ENCODE assay signal across 10 mouse cellular contexts in genomic region chr13:43991774-43992173, GRCm38 (mm10).
DNase-seq lines count a peak whose midpoint lies in the region; ATAC-seq lines count a peak whose summit lies in the region.
"Had no signal": no experiment of that assay in that cellular context is flagged by ENCODE, and none has a peak within 500 bp of the region (broad histone marks: within the 10 kb centered on the region; RNA-seq: fewer than 3 reads in every experiment).

No protein-coding gene starts in this region.

- no peak overlapping the region for H3K4me3 ChIP-seq in heart, embryonic 12.5 days
- no peak overlapping the region for H3K4me3 ChIP-seq in liver, embryonic 16.5 days (ENCODE audit: low read depth, low read length)
- no peak overlapping the region for H3K4me3 ChIP-seq in stomach, embryonic 15.5 days (replicated peaks)
- H3K4me3 ChIP-seq: embryonic facial prominence, embryonic 15.5 days; liver, embryonic 13.5 days had no signal

- no peaks in the 10 kb centered on the region for H3K27me3 ChIP-seq in heart, embryonic 12.5 days (replicated peaks)
- H3K27me3 ChIP-seq in liver, embryonic 16.5 days (ENCODE audit: control insufficient read depth, insufficient read depth, low read depth, low read length): no peaks in the 10 kb centered on the region
- no peaks in the 10 kb centered on the region for H3K27me3 ChIP-seq in stomach, embryonic 15.5 days (replicated peaks)
- H3K27me3 ChIP-seq: embryonic facial prominence, embryonic 15.5 days; liver, embryonic 13.5 days had no signal

- no peaks in the 10 kb centered on the region for H3K9me3 ChIP-seq in heart, embryonic 12.5 days (replicated peaks)
- no peaks in the 10 kb centered on the region for H3K9me3 ChIP-seq in liver, embryonic 16.5 days (replicated peaks; ENCODE audit: control insufficient read depth, low read length)
- H3K9me3 ChIP-seq in stomach, embryonic 15.5 days: no peaks in the 10 kb centered on the region
- H3K9me3 ChIP-seq: embryonic facial prominence, embryonic 15.5 days; liver, embryonic 13.5 days had no signal

- peaks cover 29% of the 10 kb centered on the region for H3K4me1 ChIP-seq in heart, embryonic 12.5 days (replicated peaks)
- no peaks in the 10 kb centered on the region for H3K4me1 ChIP-seq in liver, embryonic 16.5 days (ENCODE audit: control insufficient read depth, low read depth, low read length)
- peaks cover 17% of the 10 kb centered on the region for H3K4me1 ChIP-seq in stomach, embryonic 15.5 days

- H3K9ac ChIP-seq in heart, embryonic 12.5 days: no peak overlapping the region
- no peak overlapping the region for H3K9ac ChIP-seq in liver, embryonic 16.5 days (ENCODE audit: low read depth, low read length)
- no peak overlapping the region for H3K9ac ChIP-seq in stomach, embryonic 15.5 days
- H3K9ac ChIP-seq: embryonic facial prominence, embryonic 15.5 days; liver, embryonic 13.5 days had no signal

- intact Hi-C loops in heart, postnatal 36 days (cut with DNase I): no loop called here

- no peak for ATAC-seq in heart, embryonic 12.5 days (ENCODE audit: insufficient number of reproducible peaks, low FRiP score)
- ATAC-seq in liver, embryonic 16.5 days (ENCODE audit: low read depth): peak; percentile 58; the same call in 1 of the 2 replicates
- peak; percentile 47; the same call in 1 of the 2 replicates for ATAC-seq in stomach, embryonic 15.5 days (ENCODE audit: insufficient read depth, low FRiP score, low read depth)

- DNase-seq in heart, adult 11 months: peak; percentile 97
- peak; percentile 37 for DNase-seq in 416B (ENCODE audit: low read depth)
- peak; percentile 23 for DNase-seq in brain, adult 2 months (ENCODE audit: low read depth, low spot score)
- DNase-seq in heart, postnatal 36 days: peak; percentile 58 to 61
- DNase-seq in T-cell, adult 2 months (ENCODE audit: low spot score): no peak
- DNase-seq: liver, embryonic 13.5 days had no signal

- H3K27ac ChIP-seq in heart, embryonic 12.5 days (ENCODE audit: poor library complexity, severe bottlenecking): no peak overlapping the region
- H3K27ac ChIP-seq in liver, embryonic 16.5 days (ENCODE audit: low read length): no peak overlapping the region
- H3K27ac ChIP-seq in stomach, embryonic 15.5 days: no peak overlapping the region
- H3K27ac ChIP-seq: embryonic facial prominence, embryonic 15.5 days; liver, embryonic 13.5 days had no signal

- no peak overlapping the region for H3K4me2 ChIP-seq in heart, embryonic 12.5 days
- no peak overlapping the region for H3K4me2 ChIP-seq in liver, embryonic 16.5 days (ENCODE audit: low read depth, low read length)
- 0 out of 2 replicates have a peak overlapping the region, but pooled peaks have one; percentile 11 for H3K4me2 ChIP-seq in stomach, embryonic 15.5 days
- H3K4me2 ChIP-seq: embryonic facial prominence, embryonic 15.5 days; liver, embryonic 13.5 days had no signal

- WGBS in heart, embryonic 12.5 days: 32% methylated on average over 5 of the region's 5 CpGs
- WGBS in liver, embryonic 16.5 days (ENCODE audit: insufficient replicate concordance): 33% methylated on average over 5 of the region's 5 CpGs
- 8% methylated on average over 5 of the region's 5 CpGs for WGBS in stomach, embryonic 15.5 days

- no peaks in the 10 kb centered on the region for H3K36me3 ChIP-seq in heart, embryonic 12.5 days
- H3K36me3 ChIP-seq in liver, embryonic 16.5 days (ENCODE audit: control insufficient read depth, insufficient read depth): no peaks in the 10 kb centered on the region
- H3K36me3 ChIP-seq in stomach, embryonic 15.5 days: no peaks in the 10 kb centered on the region
- H3K36me3 ChIP-seq: embryonic facial prominence, embryonic 15.5 days; liver, embryonic 13.5 days had no signal
